Mouse (Mus musculus) G1E (cell line): ENCODE measurements around the gene Stc2.

Source experiments
- CTCF ChIP-seq: IDR thresholded peaks from 2 replicates; pipeline ENCODE4 v1.5.1; 2012; ENCODE audit warnings: low read depth, low read length, inconsistent platforms, mixed read lengths
- GATA1 ChIP-seq: IDR thresholded peaks from 2 replicates; pipeline ENCODE4 v1.6.1; 2012; ENCODE audit warnings: borderline replicate concordance, low read length, inconsistent platforms, mixed read lengths

DNA sequence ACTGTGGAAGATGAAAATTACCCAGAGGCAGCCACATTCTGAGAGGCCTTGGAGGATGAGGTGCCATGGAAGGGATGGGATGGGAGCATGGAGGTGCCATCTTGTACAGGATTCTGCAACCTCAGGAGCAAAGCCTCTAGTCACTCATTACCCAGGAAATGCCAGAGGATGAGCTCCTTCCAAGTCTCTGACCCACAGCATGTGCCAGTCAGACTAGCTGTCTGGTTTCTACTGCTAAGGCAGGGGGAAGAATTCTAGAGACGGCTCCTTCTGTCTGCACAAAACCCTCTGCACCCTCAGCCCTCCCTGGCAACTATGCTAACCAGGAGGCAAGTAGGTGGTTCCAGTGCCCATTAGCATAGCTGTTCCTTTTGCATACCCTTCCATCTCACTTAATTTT, 15.4 kb downstream of the Stc2 start:
- TF ChIP-seq CTCF (no peak), GATA1 (no peak)
